Mouse (Mus musculus) intestine, embryonic 14.5 days (tissue): ENCODE measurements around the gene Akt1. TPM values are rescaled to one million over a fixed set of nuclear protein-coding genes. Genes with fewer than 3 reads are reported as not detected.

ENCODE experiments used
- ATAC-seq: fragments of 200-750 bp; cut with Nextera tagmentation; replicated peaks from 2 replicates; pipeline ENCODE4 v1.8.0; 2017; ENCODE audit warnings: low read depth, moderate number of reproducible peaks, moderate TSS enrichment, moderate library complexity; ENCODE audit not compliant: low FRiP score, low TSS enrichment
- DNase-seq: peaks from one replicate; pipeline ENCODE4 v3.0.0-alpha.2; 2018; ENCODE audit warnings: low spot score
- H3K27ac ChIP-seq: fragments of 300-500 bp; sonication (generic); 2 replicates; pipeline ENCODE4 v1.5.1; 2014; ENCODE audit warnings: low read depth, mild to moderate bottlenecking, control low read depth
- H3K27me3 ChIP-seq: fragments of 300-500 bp; sonication (generic); replicated peaks from 2 replicates; pipeline ENCODE4 v1.6.1; 2014; ENCODE audit warnings: low read length, control low read depth; ENCODE audit not compliant: control insufficient read depth, insufficient read depth
- H3K36me3 ChIP-seq: fragments of 300-500 bp; sonication (generic); 2 replicates; pipeline ENCODE4 v1.6.1; 2014; ENCODE audit warnings: low read length, control low read depth; ENCODE audit not compliant: control insufficient read depth, insufficient read depth
- H3K4me1 ChIP-seq: fragments of 300-500 bp; sonication (generic); replicated peaks from 2 replicates; pipeline ENCODE4 v1.6.1; 2014; ENCODE audit warnings: low read length, control low read depth, mixed read lengths; ENCODE audit not compliant: control insufficient read depth, insufficient read depth
- H3K4me2 ChIP-seq: fragments of 300-500 bp; sonication (generic); 2 replicates; pipeline ENCODE4 v1.6.1; 2014; ENCODE audit warnings: low read length
- H3K4me3 ChIP-seq: fragments of 300-500 bp; sonication (generic); 2 replicates; pipeline ENCODE4 v1.5.1; 2014; ENCODE audit warnings: low read depth, low read length, control low read depth, mixed read lengths
- H3K9ac ChIP-seq: fragments of 300-500 bp; sonication (generic); 2 replicates; pipeline ENCODE4 v1.6.1; 2014; ENCODE audit warnings: mild to moderate bottlenecking, low read length
- H3K9me3 ChIP-seq: fragments of 300-500 bp; sonication (generic); 2 replicates; pipeline ENCODE4 v1.6.1; 2016; ENCODE audit warnings: low read length, control low read depth; ENCODE audit not compliant: control insufficient read depth
- WGBS: fragments of 180-500 bp; shearing (Covaris S2); extraction: QIAGEN DNeasy Blood & Tissue Kit; methylation state at CpG from one replicate; pipeline ENCODE4 v1.1.7; 2014; 5-methylcytosine and 5-hydroxymethylcytosine counted together
- microRNA-seq: library from miRNA; unstranded; fragments of <30 nt; microRNA quantifications from one replicate; pipeline ENCODE4, GENCODE M21; 2016
- polyA plus RNA-seq: library from polyadenylated mRNA; unstranded; fragments of >200 nt; fragmentation: Nextera tagmentation; extraction: Ambion mirVana; gene quantifications from 2 replicates; pipeline ENCODE4 v1.2.1, GENCODE M21; 2014

The Akt1 gene
- polyA plus RNA-seq, 1 experiment from 2014 or later: 56.2 TPM

DNA sequence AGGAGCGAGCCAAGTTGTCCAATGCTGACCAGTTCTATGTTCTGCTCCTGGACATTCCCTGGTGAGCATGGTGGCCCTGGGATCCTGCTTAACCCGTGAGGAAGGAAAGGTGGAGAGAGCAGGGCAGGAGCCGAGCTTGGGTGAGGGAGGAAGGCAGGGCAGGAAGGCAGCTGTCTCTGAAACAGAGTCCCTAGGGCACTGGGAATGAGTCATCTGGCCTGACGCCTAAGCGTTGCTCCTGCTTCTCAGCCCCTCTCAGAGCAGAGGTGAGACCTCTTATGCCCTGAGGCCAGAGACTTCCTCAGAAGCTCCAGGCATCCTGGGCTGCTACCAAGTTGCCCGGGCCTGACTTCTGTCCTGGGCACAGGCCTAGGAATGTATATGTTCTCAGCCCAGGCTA lies 67.7 kb downstream of the Akt1 start:
- WGBS: 83% methylated on average over 6 of the region's 6 CpGs
- DNase-seq (no peak), ATAC-seq (no peak)
- Histone ChIP-seq H3K27me3 (no peaks in the 10 kb centered on the region), H3K4me1 (0 out of 2 replicates have a peak, but pooled peaks cover 6% of the 10 kb centered on the region), H3K9me3 (no peaks in the 10 kb centered on the region), H3K4me2 (no peak overlapping the region), H3K36me3 (peaks cover 10% of the 10 kb centered on the region; the same call in 1 of the 2 replicates), H3K27ac (no peak overlapping the region), H3K9ac (no peak overlapping the region), H3K4me3 (no peak overlapping the region)

DNA sequence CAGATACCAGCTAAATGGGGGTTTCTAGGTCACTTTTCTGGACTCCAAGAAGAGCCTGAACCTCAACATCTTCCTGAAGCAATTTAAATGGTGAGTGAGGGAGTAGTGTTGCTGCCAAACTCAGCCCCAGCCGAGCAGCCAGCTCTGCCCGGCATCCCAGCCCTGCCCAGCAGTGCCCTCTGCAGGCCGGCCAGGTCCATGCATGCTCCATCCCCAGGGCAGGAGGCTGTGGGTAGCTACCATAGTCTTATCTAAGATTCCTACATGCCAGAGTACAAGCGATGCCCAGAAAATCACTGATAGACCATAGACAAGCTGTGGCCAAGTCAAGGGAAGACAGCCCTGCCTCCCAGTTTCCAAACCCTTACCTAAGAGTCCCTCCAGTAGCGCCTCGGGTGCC lies 68.9 kb downstream of the Akt1 start:
- H3K36me3 ChIP-seq: peaks cover 10% of the 10 kb centered on the region; the same call in 1 of the 2 replicates
- DNase-seq (peak; percentile 86), ATAC-seq (peak; percentile 60; the same call in 1 of the 2 replicates)
- WGBS: 46% methylated on average over 6 of the region's 6 CpGs
- no peaks in the 10 kb centered on the region for H3K27me3 ChIP-seq
- H3K4me1 ChIP-seq: 0 out of 2 replicates have a peak, but pooled peaks cover 6% of the 10 kb centered on the region
- H3K4me2 ChIP-seq: no peak overlapping the region
- H3K9me3 ChIP-seq: no peaks in the 10 kb centered on the region
- no peak overlapping the region for H3K27ac ChIP-seq
- no peak overlapping the region for H3K4me3 ChIP-seq
- no peak overlapping the region for H3K9ac ChIP-seq

DNA sequence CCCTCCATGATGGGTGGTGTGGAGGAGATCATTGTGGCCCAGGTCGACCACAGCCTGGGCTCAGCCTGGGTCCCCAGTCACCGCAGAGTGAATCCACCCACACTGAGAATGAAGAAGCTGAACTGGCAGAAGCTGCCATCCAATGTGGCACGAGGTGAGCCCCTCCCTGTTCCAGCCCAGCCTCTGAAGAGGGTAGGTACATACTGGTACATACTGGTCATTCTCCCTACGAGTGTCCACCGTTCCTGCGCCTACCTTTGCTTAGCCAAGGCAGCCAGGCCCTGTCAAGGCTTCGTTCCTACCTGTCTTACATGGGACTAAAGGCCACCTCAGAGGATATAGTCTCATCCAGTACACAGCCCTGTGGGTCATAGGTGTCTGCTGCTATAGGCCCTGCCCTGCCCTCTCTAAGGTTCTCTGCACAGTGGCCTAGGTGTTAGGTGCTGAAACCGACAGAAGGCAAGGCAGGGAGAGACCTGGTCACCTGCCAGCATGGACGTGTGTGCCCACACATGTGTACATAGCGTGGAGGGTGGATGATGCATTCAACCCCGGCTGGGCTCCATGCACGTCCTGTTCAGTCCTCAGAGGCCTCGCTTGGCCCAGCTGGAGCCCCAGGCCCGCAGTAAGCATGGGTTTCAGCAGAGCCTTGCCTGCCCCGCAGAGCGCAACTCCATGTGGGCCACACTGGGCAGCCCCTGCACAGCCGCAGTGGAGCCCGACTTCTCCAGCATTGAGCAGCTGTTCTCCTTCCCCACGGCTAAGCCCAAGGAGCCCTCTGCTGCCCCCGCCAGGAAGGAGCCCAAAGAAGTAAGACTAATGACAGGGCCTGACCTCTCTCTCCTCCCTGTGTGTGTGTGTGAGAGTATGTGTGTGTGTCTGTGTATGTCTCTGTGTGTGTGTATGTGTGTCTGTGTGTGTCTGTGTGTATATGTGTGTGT lies 69.7 kb downstream of the Akt1 start:
- ATAC-seq (peak; percentile 62), DNase-seq (peak; percentile 77)
- no peaks in the 10 kb centered on the region for H3K9me3 ChIP-seq
- H3K36me3 ChIP-seq: peaks cover 6% of the 10 kb centered on the region; the same call in 1 of the 2 replicates
- H3K4me1 ChIP-seq: 0 out of 2 replicates have a peak, but pooled peaks cover 6% of the 10 kb centered on the region
- H3K27ac ChIP-seq: no peak overlapping the region
- H3K4me2 ChIP-seq: no peak overlapping the region
- no peaks in the 10 kb centered on the region for H3K27me3 ChIP-seq
- no peak overlapping the region for H3K4me3 ChIP-seq
- H3K9ac ChIP-seq: no peak overlapping the region
- 69% methylated on average over 20 of the region's 20 CpGs for WGBS

DNA sequence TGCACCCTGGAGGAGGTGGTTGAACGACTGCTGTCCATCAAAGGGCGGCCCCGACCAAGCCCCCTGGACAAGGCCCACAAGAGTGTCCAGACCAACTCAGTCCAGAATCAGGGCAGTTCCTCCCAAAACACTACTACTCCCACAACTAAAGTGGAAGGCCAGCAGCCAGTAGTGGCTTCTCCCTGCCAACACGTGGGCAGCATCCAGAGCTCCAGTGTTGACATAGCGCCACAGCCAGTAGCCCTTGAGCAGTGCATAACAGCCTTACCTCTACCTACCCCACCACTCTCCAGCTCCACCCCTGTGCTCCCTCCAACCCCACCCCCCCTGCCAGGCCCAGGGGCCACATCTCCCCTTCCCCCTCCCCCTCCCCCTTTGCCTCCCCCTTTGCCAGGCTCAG lies 70.7 kb downstream of the Akt1 start:
- Histone ChIP-seq H3K36me3 (peaks cover 5% of the 10 kb centered on the region; the same call in 1 of the 2 replicates), H3K9me3 (no peaks in the 10 kb centered on the region), H3K4me2 (no peak overlapping the region), H3K4me1 (0 out of 2 replicates have a peak, but pooled peaks cover 6% of the 10 kb centered on the region), H3K4me3 (no peak overlapping the region), H3K27me3 (no peaks in the 10 kb centered on the region), H3K9ac (no peak overlapping the region), H3K27ac (no peak overlapping the region)
- no peak for DNase-seq
- WGBS: 79% methylated on average over 5 of the region's 5 CpGs
- ATAC-seq: no peak

Small RNA genes within 50 kb of the gene (microRNA-seq; reads per million reads assigned to microRNA genes)
- gene Mir6939: 0.51 reads per million

Other genes starting within 250 kb of the Akt1 start
- 0.41 and 0.60 TPM in 2 replicates for gene A530016L24Rik, start 185.4 kb downstream of the Akt1 start, polyA plus RNA-seq
- 3.1 and 3.3 TPM in 2 replicates for gene Tmem179, start 158.1 kb downstream of the Akt1 start, polyA plus RNA-seq
- 4.3 and 4.6 TPM in 2 replicates for gene Inf2, start 86.1 kb downstream of the Akt1 start, polyA plus RNA-seq
- 1.8 and 2.0 TPM in 2 replicates for gene Adssl1, start 54.8 kb downstream of the Akt1 start, polyA plus RNA-seq
- gene Siva1, start 30.2 kb downstream of the Akt1 start, polyA plus RNA-seq: 315 and 324 TPM in 2 replicates
- 9.4 and 9.8 TPM in 2 replicates for gene Zbtb42, start 3.9 kb upstream of the Akt1 start, polyA plus RNA-seq
- gene Cep170b, start 45.6 kb upstream of the Akt1 start, polyA plus RNA-seq: 15.9 and 18.3 TPM in 2 replicates
- 12.6 and 13.0 TPM in 2 replicates for gene Pld4, start 85.8 kb upstream of the Akt1 start, polyA plus RNA-seq
- 2.9 and 3.1 TPM in 2 replicates for gene Ahnak2, start 127.8 kb upstream of the Akt1 start, polyA plus RNA-seq
- 4.3 and 7.0 TPM in 2 replicates for gene Clba1, start 134.1 kb upstream of the Akt1 start, polyA plus RNA-seq
- gene Cdca4, start 154.5 kb upstream of the Akt1 start, polyA plus RNA-seq: 116 and 126 TPM in 2 replicates
- gene Gpr132, start 193.3 kb upstream of the Akt1 start, polyA plus RNA-seq: 0.42 and 0.50 TPM in 2 replicates